Mouse (Mus musculus) lung, postnatal 36 days (tissue): ENCODE results near the gene C530008M17Rik.
A peak's percentile ranks its signal among the peaks of the same experiment; 100 is the strongest.

Source experiments
- DNase-seq: peaks from one replicate; pipeline ENCODE4 v3.0.0; 2022; ENCODE audit warnings: mixed read lengths

C530008M17Rik gene

DNA sequence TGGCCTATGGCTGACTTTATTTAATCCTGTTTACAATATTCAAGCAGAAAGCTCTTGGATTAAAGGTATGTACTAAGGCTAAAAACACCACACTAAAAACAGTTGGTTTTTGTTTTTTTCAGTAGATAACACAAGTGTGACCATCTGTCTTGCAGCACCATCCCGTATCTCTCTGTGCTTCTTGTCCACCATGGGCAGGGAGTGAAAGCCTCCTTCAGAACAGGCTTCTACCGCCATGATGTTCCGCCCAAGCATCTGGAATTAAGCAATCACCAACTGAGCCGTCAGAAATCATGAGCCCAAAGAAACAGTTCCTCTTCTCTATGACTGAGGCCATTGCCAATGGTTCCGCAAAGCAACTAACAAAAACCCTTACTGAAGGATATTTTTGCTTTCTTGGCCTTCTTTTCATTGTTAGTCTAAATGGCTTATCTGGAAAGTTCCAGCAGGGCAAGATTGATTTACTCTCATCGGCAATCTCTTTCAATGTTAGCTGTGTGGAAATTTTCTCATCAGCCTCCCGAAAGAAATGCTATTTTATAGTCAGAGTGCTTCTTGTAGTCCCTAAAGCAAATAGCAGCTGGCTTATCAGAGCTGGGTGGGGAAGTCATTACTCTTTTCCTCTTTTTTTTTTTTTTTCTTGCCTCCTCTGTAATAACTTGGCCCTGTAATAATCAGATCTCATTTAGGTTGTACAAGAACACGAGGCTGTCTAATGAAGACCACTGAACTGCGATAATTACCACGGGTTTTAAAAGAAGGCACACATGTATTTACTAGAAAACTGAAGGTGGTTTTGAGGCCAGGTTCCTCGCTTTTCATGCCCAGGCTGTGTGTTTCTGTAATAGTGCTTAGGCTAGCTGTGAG, 49.2 kb downstream of the C530008M17Rik start:
- DNase-seq: peak; percentile 12

DNA sequence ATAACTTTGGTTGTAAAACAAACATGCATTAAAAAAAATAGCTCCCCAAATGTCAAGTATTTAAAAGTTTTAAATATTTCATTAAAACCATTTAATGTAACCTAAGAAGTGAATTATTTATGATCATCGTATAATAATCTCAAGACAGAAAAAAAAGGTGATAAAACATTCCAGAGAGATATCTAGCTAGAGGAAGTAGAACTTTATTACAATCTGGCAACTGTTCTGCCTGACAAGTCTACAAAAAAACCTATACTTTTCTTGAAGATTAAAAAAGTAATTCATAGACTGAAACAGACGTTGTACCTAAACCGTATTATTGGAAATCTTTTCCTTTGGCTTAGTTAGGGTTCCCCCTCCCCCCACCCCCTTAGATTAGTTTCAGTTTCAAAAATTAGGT, 50.8 kb downstream of the C530008M17Rik start:
- no peak for DNase-seq

DNA sequence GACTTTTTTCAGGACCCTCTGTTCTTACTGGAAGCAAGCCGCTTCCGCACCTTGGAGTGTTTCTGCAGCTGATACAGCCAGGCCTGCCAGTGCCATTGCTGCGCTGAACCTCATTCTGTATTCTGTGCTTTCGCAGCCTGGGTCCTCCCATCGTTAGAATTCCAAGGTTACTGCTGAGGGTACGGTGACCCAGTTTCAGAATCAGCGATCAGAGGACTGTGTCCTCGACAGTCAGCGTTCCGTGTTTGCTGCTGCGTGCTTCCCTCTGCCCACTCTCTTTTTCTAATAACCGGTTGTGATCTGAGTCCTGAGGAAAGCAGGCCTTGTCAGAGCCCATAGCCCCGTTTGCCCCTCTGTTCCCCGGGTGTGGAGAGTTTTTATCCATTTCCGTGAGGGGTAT, 51.7 kb downstream of the C530008M17Rik start:
- DNase-seq: no peak

DNA sequence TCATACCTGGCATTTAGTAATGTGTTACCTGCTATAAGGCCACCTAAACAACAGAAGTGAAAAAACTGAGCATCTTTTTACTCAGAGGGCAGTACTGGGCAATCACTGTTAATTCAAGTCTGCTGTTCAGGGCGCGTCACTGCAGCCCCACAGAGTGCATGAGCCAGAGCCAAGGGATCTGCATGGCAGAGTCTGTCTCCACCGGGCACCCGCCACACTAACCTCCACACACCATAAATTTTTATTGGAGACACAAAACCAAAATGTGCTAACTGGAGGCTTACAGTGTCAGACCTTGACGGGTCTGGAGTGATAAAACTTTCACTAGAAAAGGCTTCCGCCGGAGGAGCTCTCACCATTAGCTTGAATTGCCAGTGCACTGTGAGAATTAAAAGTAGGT, 57.4 kb downstream of the C530008M17Rik start:
- no peak for DNase-seq

DNA sequence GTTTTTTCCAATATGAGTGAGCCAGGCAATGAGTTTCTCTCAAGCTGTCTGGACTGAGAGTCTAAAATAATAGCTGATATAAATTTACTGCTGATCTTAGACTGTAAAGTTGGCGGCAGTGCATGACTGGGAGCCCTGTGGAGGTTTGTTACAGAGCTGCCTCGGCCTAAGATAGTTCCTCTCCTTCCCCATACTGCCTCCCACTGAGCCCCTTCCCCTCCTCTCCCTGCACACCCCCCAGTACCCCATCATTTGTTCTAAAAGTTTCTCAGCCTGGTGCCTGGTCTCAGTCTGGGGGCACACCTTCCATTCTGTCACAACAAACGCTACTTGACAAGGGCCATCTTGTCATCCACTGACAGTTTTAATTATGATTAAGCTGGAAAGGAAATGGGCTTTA, 63.6 kb downstream of the C530008M17Rik start:
- DNase-seq: no peak

DNA sequence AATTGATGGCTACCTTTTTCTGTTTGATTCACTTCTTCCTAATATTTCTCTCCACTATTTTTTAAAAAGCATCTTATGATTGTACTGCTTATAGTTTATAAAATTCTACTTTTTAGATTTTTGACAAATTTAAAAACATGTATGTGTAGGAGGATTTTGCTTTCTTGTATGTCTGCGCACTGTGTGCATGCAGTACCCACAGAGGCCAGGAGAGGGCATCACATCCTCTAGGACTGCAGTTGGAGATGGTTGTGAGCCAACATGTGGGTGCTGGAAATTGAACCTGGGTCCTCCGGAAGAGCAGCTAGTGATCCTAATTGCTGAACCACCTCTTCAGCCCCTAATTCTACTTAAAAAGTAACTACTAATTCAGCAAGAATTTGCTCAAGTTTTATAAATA, 68.6 kb downstream of the C530008M17Rik start:
- no peak for DNase-seq

DNA sequence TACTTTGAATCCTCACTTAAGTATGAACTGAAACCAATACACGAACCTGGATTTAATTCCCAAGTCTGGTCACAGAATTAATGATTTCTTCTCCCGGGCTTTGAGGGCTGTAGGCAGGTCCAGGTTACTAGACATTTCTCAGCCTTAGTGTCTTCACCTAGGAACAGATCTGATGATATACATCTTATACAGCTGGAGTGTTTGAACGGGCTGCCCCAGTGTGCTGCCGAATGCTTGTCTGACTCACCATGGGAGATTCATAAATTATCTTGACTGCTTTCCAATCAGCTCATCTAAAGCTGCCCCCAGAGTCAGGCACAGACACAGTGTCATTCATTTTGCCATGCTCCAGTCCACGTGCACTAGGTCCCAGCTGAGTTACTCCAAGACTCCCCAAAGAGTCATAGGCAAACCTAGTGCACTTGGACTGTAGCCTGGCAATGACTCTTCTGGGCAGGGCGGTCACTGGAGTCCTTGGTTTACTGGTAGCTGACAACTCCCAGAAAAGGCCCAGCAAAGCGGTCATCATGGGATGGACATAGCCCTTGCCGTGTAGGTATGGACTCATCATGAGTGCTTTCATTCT, 70.3 kb downstream of the C530008M17Rik start:
- no peak for DNase-seq

DNA sequence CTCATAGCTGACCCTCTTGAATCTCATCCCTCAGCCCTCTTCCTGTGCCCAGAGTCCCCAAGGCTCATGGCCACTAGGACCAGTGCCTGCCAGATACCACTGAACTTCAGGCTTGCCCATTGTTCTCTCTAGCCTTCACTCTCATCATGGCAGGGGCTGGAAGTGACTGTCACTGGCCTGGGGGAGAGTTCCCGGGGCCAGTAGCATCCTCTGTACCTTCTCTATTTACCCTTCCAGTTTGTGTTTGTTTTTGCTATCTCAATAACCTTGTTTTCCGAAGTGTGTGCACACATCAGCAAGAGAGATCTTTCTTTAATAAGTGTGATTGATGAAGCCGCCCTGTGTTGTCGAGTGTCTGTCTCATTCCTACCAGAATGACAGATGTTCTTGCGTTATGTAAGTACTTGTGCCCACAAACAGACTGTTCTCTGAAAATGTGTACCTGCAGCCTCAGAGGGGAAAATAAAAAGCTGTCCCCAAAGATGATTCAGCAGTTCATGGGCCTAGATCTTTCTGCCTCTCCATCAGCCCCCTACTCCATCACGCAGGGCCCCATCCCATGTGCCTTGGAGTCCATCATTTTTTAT, 76.8 kb downstream of the C530008M17Rik start:
- DNase-seq: no peak

DNA sequence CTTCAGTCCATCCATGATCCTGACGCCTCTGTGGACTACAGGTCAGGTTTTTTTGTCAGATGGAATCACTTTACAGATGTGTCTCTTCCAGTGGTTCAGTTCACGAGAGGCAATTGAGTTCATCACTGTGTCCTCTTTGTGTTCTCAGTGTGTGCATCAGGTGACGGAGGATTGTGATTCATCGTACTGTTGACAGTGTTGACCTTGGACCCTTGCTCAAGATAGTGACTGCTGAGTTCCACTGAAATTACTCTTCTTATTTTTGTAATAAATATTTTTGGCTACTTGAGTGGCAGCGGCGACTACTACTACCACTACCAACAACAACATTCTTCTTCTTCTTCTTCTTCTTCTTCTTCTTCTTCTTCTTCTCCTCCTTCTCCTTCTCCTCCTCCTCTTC, 85.2 kb downstream of the C530008M17Rik start:
- DNase-seq: no peak

DNA sequence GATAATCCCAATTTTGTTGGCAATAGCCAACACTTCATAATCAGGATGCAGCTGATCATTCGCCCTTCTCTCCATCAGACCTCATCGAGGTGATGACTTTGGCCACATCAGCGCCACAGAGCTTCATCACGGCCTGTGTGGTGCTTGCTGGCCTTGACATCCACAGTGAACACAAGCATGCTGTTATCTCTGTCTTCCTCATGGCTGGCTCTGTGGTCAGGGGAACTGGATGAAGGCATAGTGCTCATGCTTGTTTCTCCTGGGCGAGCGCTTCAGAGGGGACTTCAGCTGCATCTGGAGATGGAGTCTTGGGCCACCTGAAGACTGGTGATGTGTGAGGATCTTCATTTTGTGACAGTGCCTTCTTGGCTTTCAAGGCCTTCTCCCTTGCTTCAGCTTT, 85.8 kb downstream of the C530008M17Rik start:
- DNase-seq: no peak

DNA sequence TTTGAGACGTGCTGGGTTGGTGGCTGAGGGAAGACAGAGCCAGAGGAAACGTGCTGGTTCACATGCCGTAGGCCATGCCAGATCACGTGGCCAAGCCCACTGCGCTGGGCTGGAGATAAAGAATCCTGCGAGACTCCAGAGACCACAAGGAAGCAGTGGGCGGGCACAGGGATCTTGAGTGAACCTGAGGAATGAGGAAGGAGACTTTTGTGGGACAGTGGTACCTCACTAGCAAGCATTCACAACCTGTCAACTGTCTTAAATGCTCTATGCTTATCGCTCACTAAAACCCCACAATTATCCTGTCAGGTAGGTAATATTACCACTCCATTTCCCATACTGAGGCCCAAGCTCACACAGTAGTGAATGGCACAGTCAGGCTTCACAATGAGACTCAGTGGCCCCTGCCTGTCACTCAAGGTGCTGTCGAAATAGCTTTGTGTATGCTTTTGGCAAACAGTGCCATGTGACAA, 88.5 kb downstream of the C530008M17Rik start:
- peak; percentile 40 for DNase-seq

DNA sequence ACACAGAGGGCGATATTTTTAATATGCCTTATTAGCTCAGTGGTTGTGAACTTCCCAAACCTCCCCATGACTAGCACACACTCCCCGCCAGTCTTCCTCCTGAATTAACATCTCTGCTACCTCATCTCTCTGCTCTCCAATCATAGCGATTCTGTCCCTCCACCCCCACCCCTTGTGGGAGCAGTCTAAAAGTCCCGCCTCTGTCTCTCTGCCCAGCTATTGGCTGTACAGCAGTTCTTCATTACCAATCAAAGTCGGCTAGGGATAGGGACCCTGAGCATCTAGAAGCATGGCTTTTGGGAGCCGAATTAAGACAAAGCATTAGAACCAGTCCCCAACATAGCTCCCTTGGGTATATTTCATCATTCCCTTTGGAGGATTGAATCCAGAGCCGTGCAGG, 91.5 kb downstream of the C530008M17Rik start:
- no peak for DNase-seq

DNA sequence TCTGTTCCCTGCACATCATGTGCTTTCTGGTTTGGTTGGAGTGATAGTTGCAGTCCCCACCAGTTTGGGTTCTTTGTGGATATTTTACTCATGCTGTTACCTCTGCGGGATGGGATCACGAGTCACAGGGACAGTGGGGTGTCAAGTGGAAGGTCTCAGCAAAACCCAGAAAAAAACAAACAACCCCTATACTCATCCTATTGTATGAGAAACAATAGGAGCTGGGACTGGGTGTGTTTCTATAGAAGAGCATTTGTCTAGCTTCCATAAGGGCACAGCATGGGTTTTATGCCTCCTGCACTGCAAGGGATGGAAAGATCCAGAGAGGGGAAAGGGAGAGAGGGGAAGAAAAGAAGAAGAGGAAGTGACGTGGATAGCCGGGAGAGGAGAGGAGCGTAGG, 96.0 kb downstream of the C530008M17Rik start:
- DNase-seq: no peak

DNA sequence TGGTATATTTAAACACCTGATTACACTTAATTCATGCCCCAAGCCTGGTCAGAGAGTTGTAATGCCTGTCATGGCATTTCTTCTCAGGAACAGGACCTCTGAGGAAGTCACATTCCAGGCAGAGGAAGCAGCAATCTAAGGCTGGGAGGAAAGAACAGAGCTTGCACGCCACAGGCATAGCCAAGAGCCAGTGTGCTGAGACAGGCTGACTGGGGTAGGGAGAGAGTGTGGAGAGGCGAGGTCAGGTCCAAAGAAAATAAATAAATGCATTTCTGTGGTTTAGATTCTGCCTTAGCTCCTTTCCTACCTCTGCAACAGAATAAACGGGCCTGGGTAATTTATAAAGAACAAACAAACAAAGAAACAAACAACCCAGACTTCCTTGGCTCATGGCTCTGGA, 104.0 kb downstream of the C530008M17Rik start:
- DNase-seq: no peak

DNA sequence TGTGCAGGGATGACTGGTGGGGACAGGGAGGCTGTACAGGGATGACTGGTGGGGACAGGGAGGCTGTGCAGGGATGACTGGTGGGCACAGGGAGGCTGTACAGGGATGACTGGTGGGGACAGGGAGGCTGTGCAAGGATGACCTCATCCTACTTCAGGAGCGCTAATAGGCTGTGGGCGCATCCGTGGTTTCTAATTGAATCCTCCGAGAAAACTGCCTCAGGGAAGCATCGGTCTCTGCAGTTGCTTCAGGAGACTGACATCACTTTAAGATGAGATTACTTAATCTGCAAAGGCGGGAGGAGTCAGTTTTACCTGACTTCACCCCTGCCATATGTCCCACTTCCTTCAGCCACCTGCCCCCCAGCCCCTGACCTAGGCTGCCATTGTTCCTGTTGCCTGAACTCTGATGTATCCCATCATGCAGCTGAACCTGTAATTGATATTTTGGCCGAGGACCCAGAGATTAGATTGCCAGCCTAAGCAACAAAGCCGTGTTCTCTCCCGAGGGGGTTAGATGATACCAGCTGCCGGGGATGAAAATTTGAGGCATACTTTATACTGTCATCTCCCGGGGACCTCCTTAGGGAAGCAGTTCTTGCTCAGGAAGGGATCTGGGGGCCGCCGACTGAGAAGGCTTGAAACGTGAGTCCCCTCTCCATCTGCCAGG, 105.9 kb downstream of the C530008M17Rik start:
- no peak for DNase-seq

DNA sequence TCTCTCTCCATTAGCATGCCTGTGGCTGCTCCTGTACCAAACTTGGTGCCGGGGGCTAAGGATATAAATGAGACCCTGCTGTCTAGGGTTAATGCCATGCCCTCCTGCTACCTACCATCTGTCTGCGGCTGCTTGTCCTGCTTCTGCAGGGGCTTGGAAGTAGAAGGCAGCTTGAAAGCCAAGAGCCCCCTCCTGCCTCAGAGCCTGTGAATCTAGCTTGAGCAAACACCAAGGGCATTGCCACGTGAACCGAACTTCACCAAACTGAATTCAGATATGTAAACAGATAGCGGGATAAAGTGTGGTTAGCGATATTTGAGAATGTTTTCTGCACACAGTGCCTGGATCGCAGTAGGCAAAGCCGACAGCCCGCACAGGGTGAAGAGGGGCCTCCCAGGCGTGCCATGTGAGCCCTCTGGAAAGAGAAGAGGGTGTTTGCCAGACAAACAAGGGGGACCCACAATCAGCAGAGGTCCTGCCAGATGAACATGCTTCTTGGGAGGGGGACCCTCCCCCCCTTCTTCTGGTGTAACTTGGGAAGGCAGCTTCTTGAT, 106.9 kb downstream of the C530008M17Rik start:
- DNase-seq: no peak

DNA sequence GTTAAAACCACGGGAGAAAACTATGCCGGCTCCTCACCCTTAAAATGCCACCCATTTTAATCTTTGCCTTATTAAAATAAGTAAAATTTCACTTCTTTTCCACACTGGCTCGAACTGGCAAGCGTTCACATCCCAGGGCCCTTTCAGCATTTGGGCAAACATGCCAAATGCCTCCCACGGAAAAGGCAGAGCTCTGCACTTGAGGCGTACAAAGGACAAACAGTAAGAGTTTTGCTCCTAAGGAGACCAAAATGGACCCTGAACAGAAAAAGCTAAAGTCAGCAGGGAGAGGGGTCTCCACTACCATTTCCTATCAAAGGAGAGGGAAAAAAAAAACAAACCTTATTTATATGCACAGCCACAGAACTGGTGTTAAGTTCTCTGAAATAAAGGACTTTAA, 107.4 kb downstream of the C530008M17Rik start:
- peak; percentile 3 for DNase-seq

DNA sequence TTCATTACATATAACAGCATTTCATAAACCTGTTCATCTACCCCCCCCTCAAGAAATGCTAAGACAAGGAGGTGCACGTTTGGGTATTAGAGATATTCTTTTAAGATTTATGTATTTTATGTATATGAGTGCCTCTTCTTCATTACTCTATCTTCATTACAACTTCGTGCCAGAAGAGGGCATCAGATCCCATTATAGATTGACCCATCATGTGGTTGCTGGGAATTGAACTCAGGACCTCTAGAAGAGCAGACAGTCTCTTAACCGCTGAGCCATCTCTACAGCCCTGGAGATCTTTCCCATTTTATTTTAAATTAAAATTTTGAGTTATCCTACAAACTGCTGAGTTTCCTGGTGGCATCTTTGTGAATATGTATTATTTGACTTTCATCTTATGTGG, 112.7 kb downstream of the C530008M17Rik start:
- DNase-seq: no peak

DNA sequence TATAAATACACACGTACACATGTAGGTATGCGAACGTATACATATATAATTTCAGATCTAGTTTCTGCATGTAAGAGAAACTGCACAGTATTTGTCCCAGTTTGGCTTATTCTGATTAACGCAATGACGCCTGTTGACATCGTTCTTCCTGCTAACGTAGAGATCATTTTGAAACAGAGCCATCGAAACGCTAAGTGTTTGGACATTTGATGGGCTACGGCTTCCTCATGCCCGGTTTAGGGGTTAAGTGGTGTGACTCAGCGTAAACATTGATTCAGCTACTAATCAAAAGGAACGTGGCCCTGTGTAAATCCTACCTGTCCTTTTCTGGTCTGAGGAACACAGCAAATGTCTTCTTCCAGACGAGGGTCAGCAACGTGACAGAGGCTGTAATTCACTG, 113.3 kb downstream of the C530008M17Rik start:
- DNase-seq: no peak

DNA sequence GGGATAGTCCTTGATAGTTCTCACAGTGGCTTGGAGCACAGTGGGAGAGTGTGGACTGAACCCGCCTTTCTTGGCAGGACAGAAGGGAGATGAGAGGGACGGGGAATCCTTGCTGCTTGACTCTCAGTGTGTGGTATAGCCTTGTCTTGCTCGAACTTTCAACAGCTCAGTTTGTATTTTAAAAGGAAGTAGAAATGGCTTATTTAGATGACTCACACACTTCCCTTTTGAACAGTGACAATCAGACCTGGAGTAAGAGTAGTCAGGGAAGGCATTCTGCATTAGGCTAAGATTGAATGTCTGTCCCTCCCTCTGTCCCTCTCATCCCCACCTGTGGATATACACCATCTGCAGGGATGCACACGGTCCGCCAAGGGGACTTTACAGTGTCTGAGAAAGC, 115.1 kb downstream of the C530008M17Rik start:
- DNase-seq: no peak

DNA sequence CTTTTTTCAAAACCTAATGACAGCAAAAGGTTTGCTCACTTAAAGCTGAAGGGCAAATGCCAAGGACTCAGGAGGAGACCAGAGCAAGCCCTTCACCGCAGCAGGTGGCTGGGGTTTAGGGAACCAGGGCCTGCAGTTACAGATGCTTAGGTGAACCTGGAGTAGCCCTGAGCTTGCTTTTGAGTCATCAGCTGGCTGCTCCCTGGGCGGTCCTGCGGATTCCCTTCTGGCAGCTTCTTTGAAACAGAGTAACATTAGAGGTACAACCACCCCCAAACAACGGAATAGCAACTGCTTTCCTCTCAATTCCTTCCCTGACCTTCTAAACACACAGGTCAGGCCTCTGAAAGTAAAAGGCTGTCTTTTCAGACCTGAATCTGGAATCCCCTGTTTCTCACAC, 116.5 kb downstream of the C530008M17Rik start:
- no peak for DNase-seq

DNA sequence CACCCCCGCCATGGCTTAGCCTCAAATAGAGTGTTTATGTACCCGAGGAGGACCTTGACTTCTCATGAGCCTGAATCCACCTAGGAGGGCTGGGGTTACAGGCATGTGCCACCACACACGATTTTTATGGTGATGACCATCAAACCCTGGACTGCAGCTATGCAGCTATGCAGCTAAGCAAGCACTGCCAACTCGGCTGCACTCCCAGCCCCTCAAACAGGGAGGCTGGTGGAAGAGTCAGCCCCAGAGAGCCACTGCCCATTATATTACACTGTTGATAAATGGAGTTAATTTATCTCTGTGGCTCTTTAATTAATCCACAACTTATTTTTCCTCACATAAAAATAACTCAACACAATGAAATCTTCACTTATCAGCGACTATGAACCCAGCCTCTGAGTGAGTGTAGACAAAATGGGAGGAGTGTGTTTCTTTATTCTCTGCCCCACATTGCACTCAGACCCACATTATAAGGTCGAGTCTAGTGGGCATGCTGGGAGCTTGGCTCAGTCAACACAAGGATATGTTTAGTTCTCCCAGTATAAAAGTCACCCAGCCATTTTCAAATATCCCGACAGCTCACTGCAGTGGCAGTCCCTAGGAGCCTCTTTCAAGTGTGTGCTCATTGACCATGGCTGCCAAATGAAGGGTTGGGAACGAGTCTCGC, 117.3 kb downstream of the C530008M17Rik start:
- DNase-seq: no peak
